Mouse (Mus musculus) stomach, embryonic 16.5 days (tissue): ENCODE data around the gene Srcin1. TPM values are rescaled to one million over a fixed set of nuclear protein-coding genes. Genes with fewer than 3 reads are reported as not detected.

Source experiments
- ATAC-seq: fragments of 200-750 bp; cut with Nextera tagmentation; 2 replicates; pipeline ENCODE4 v1.8.0; 2017; ENCODE audit warnings: moderate number of reproducible peaks, moderate TSS enrichment; ENCODE audit not compliant: insufficient read depth, low FRiP score
- H3K27ac ChIP-seq: fragments of 300-500 bp; sonication (generic); 2 replicates; pipeline ENCODE4 v1.5.1; 2014; ENCODE audit warnings: low read length
- H3K27me3 ChIP-seq: fragments of 300-500 bp; sonication (generic); 2 replicates; pipeline ENCODE4 v1.6.1; 2014; ENCODE audit warnings: low read length, control low read depth, mixed read lengths; ENCODE audit not compliant: control insufficient read depth, insufficient read depth
- H3K36me3 ChIP-seq: fragments of 300-500 bp; sonication (generic); 2 replicates; pipeline ENCODE4 v1.6.1; 2014; ENCODE audit warnings: low read length; ENCODE audit not compliant: control insufficient read depth, insufficient read depth
- H3K4me1 ChIP-seq: fragments of 300-500 bp; sonication (generic); 2 replicates; pipeline ENCODE4 v1.6.1; 2014; ENCODE audit warnings: low read length, control low read depth, mixed read lengths; ENCODE audit not compliant: control insufficient read depth, insufficient read depth
- H3K4me2 ChIP-seq: fragments of 300-500 bp; sonication (generic); 2 replicates; pipeline ENCODE4 v1.6.1; 2014; ENCODE audit warnings: low read depth, low read length, mixed read lengths
- H3K4me3 ChIP-seq: fragments of 300-500 bp; sonication (generic); replicated peaks from 2 replicates; pipeline ENCODE4 v1.5.1; 2014; ENCODE audit warnings: mild to moderate bottlenecking, low read length
- H3K9ac ChIP-seq: fragments of 300-500 bp; sonication (generic); 2 replicates; pipeline ENCODE4 v1.6.1; 2014; ENCODE audit warnings: low read length
- H3K9me3 ChIP-seq: fragments of 300-500 bp; sonication (generic); replicated peaks from 2 replicates; pipeline ENCODE4 v1.6.1; 2016; ENCODE audit warnings: low read length, control low read depth; ENCODE audit not compliant: control insufficient read depth
- WGBS: fragments of 180-500 bp; shearing (Covaris S2); extraction: QIAGEN DNeasy Blood & Tissue Kit; methylation state at CpG from one replicate; pipeline ENCODE4 v1.1.7; 2014; 5-methylcytosine and 5-hydroxymethylcytosine counted together
- polyA plus RNA-seq: library from polyadenylated mRNA; unstranded; fragments of >200 nt; fragmentation: Nextera tagmentation; extraction: Ambion mirVana; gene quantifications from 2 replicates; pipeline ENCODE4 v1.2.1, GENCODE M21; 2015

Gene Srcin1
- polyA plus RNA-seq, 1 experiment from 2014 or later: 0.39 TPM

DNA sequence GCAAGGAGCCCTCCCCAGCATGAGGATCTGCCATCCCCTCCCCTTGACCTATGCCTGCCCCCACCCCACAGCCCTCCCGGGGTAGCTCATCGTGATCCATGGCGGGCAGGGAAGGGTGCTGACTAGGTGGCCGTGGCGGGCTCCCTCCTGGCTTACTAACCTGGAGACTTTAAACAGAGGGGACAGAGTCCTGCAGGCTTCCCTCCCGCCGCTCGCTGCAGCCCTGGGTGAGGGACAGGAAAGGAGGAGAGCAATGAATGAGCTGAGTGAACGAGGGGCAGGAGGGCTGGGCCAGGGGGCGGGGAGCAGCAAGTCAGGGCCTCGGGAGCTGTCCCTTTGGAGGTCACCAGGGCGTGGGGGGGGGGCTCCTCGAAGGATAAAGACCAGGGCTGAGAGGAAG lies 9.4 kb downstream of the Srcin1 start:
- H3K4me1 ChIP-seq: peaks cover 21% of the 10 kb centered on the region; the same call in 1 of the 2 replicates
- WGBS: 5% methylated on average over 13 of the region's 13 CpGs
- H3K4me3 ChIP-seq: no peak overlapping the region
- no peaks in the 10 kb centered on the region for H3K36me3 ChIP-seq
- peaks cover 3% of the 10 kb centered on the region; the same call in 1 of the 2 replicates for H3K27me3 ChIP-seq
- H3K9ac ChIP-seq: no peak overlapping the region
- no peak overlapping the region for H3K4me2 ChIP-seq
- H3K27ac ChIP-seq: no peak overlapping the region
- ATAC-seq: no peak
- no peaks in the 10 kb centered on the region for H3K9me3 ChIP-seq

DNA sequence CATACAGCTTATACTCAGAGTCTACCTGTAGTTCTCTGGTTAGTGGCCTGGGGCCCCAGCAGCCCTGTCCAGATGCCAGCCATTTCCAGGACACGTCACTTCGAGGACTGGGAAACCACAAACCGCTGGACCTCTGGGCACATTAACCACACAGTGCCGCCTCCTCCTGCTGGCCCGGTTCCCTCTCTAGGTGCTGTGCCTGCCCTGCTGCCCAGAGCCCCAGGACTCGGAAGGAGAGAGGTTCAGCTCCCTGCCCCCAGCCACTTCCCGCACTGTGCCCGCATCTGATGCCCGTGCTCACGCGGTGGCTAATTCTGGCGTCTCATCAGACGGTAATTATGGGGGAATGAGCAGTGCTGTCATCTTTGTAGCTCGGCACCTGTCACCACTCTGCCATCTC lies 12.3 kb downstream of the Srcin1 start:
- Histone ChIP-seq H3K36me3 (no peaks in the 10 kb centered on the region), H3K27me3 (0 out of 2 replicates have a peak, but pooled peaks cover 2% of the 10 kb centered on the region), H3K4me3 (no peak overlapping the region), H3K9me3 (no peaks in the 10 kb centered on the region), H3K9ac (no peak overlapping the region), H3K4me2 (no peak overlapping the region), H3K27ac (no peak overlapping the region), H3K4me1 (0 out of 2 replicates have a peak, but pooled peaks cover 7% of the 10 kb centered on the region)
- 51% methylated on average over 14 of the region's 14 CpGs for WGBS
- ATAC-seq: no peak

DNA sequence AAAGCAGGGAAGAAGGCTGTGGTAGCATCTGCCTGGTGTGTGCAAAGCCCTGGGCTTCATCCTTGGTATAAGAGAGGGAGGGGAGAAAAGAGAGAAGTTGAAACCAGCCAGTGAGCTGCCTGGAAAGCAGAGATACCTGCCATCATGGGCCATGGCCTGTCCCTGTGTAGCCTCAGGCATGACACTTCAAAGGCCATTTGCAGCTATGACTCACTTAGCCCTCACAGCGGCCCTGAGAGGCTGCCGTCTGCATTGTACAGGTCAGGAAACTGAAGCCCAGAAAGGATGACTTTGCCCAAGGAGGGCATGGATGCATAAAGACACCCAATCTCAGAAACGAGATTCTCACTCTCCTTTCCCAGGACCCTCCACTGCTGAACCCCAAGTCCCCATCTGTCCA lies 13.4 kb downstream of the Srcin1 start:
- Histone ChIP-seq H3K4me2 (no peak overlapping the region), H3K9me3 (no peaks in the 10 kb centered on the region), H3K36me3 (no peaks in the 10 kb centered on the region), H3K27me3 (no peaks in the 10 kb centered on the region), H3K9ac (no peak overlapping the region), H3K4me3 (no peak overlapping the region), H3K4me1 (0 out of 2 replicates have a peak, but pooled peaks cover 3% of the 10 kb centered on the region), H3K27ac (no peak overlapping the region)
- 51% methylated on average over 3 of the region's 3 CpGs for WGBS
- ATAC-seq: no peak

DNA sequence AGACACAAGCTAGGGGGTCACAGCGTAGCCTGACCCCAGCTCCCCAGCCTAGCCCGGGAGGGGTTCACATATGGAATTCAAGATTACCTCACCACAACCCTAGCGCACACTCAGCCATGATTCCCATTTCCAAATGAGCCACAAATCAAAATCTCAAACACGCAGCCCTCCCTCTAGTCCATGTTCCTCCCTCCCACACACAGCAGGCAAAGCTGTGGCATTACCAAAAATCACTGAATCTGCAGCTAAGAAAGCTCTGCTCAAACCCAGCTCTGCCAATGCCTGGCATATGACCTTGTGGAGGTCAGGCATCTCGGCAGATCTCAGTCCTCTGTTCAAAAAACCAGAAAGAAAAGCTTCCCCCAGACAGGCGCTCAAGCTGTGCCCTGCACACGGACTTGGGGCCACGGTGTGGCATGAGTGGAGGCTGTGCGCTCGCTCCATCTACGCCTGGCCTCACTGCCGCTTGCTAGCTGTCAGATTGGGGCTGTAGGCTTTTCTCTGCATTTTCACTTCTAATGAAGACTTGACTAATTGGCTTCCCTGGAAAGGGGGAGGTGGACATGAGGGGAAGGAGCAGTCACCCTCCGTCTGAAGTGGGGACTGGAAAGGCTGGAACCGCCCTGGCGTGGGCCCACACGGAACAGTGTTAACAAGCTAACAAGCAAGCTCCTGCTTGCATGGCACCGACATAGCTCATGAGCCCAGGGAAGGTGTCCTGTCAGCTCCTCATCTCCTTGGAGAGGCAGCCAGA lies 15.6 kb downstream of the Srcin1 start:
- 0 out of 2 replicates have a peak overlapping the region, but pooled peaks have one; percentile 31 for H3K9ac ChIP-seq
- H3K4me3 ChIP-seq: no peak overlapping the region
- no peaks in the 10 kb centered on the region for H3K4me1 ChIP-seq
- H3K4me2 ChIP-seq: no peak overlapping the region
- WGBS: 42% methylated on average over 17 of the region's 17 CpGs
- ATAC-seq: no peak
- H3K9me3 ChIP-seq: no peaks in the 10 kb centered on the region
- no peaks in the 10 kb centered on the region for H3K27me3 ChIP-seq
- H3K36me3 ChIP-seq: no peaks in the 10 kb centered on the region
- no peak overlapping the region for H3K27ac ChIP-seq

DNA sequence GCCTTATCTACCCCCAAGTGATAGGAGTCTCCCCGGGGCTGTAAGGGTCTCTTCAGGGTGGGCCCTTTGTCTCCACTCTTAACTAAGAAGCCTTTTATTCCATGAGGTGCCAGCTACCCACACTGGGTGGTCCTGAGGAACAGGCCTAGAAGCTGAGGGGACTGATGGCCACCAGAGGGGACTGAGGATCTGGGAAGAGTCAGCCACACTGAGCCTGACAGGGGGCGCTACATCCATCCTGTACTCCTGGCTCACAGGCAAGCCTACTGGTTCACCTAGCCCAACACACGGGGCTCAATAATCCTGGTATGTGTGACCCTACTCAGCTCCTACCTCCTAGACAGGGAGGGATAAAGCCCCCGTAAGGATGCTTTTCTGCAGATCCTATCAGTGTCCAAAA lies 16.4 kb downstream of the Srcin1 start:
- Histone ChIP-seq H3K9ac (no peak overlapping the region), H3K9me3 (no peaks in the 10 kb centered on the region), H3K27me3 (no peaks in the 10 kb centered on the region), H3K4me2 (no peak overlapping the region), H3K4me3 (no peak overlapping the region), H3K27ac (no peak overlapping the region), H3K36me3 (no peaks in the 10 kb centered on the region), H3K4me1 (no peaks in the 10 kb centered on the region)
- WGBS: 56% methylated on average over 4 of the region's 4 CpGs
- no peak for ATAC-seq

GRCm38 (mm10) chr11:97557885-97558284 lies 18.1 kb downstream of the Srcin1 start:
- H3K27me3 ChIP-seq: no peaks in the 10 kb centered on the region; the same call in 1 of the 2 replicates
- no peaks in the 10 kb centered on the region for H3K4me1 ChIP-seq
- H3K27ac ChIP-seq: no peak overlapping the region
- H3K9me3 ChIP-seq: no peaks in the 10 kb centered on the region
- no peak overlapping the region for H3K4me2 ChIP-seq
- 62% methylated on average over 4 of the region's 4 CpGs for WGBS
- ATAC-seq: no peak
- no peak overlapping the region for H3K4me3 ChIP-seq
- no peaks in the 10 kb centered on the region for H3K36me3 ChIP-seq
- no peak overlapping the region for H3K9ac ChIP-seq

- peaks cover 9% of the 10 kb centered on the region for H3K27me3 ChIP-seq
Observed at GRCm38 (mm10) chr11:97556569-97557408, 19.2 kb downstream of the Srcin1 start.

GRCm38 (mm10) chr11:97555144-97555543 lies 20.8 kb downstream of the Srcin1 start:
- H3K4me1 ChIP-seq: no peaks in the 10 kb centered on the region
- WGBS: 37% methylated on average over 6 of the region's 6 CpGs
- no peak for ATAC-seq
- H3K4me3 ChIP-seq: no peak overlapping the region
- H3K36me3 ChIP-seq: no peaks in the 10 kb centered on the region
- H3K9ac ChIP-seq: no peak overlapping the region
- no peak overlapping the region for H3K27ac ChIP-seq
- no peak overlapping the region for H3K4me2 ChIP-seq
- H3K9me3 ChIP-seq: no peaks in the 10 kb centered on the region
- peaks cover 26% of the 10 kb centered on the region for H3K27me3 ChIP-seq

More at GRCm38 (mm10) chr11:97556569-97557408, 19.2 kb downstream of the Srcin1 start:
- 29% methylated on average over 7 of the region's 7 CpGs for WGBS
- Histone ChIP-seq H3K4me3 (no peak overlapping the region), H3K4me2 (no peak overlapping the region), H3K27ac (no peak overlapping the region), H3K36me3 (no peaks in the 10 kb centered on the region), H3K9me3 (no peaks in the 10 kb centered on the region), H3K9ac (no peak overlapping the region), H3K4me1 (no peaks in the 10 kb centered on the region)
- ATAC-seq: no peak

DNA sequence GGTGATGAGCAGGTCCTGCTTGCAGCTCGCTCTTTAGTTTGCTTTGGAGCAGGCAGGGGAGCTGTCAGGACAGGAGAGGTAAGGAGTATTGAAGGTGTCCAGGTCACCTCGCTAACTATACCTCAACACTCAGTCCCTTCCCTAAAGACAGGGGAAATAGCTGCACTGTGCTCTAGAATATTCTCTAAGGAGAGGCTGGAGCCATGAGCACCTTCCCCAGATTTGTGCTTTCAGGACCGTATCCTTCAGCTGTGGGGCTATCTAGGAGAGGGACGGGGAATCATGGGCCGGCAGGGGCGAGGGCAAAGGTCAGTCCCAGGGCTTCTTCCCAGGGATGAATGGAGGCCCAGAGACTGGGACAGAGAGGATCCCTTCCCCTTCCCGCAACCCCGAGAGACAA lies 23.8 kb downstream of the Srcin1 start:
- Histone ChIP-seq H3K27ac (no peak overlapping the region), H3K9me3 (no peaks in the 10 kb centered on the region), H3K4me3 (no peak overlapping the region), H3K9ac (no peak overlapping the region), H3K36me3 (no peaks in the 10 kb centered on the region), H3K4me1 (no peaks in the 10 kb centered on the region), H3K4me2 (no peak overlapping the region), H3K27me3 (peaks cover 54% of the 10 kb centered on the region)
- ATAC-seq: no peak
- WGBS: 16% methylated on average over 8 of the region's 8 CpGs
